Mouse (Mus musculus): ENCODE data around the gene C1qc.

Gene C1qc

DNA sequence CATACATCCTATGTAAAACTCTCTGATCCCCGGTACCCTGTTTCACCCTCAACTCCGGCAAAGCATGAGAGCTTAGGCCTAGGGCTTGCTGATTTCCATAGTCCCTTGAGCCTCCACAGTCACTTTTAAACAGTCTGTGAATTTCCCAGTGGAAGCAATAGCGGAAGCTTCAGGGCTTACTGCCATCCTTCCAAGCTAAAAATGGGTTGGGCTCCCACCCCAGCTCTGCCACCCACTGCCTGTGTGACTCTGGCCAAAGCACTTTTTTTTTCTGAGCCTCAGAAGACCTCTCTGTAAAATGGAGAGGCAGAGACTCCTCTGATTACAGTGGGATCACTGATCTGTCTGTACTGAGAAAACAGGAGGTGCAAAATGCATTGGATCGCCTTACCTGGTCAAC lies 44.3 kb downstream of the C1qc start:
- DNase-seq (ENCODE audit: low spot score), result no peak

DNA sequence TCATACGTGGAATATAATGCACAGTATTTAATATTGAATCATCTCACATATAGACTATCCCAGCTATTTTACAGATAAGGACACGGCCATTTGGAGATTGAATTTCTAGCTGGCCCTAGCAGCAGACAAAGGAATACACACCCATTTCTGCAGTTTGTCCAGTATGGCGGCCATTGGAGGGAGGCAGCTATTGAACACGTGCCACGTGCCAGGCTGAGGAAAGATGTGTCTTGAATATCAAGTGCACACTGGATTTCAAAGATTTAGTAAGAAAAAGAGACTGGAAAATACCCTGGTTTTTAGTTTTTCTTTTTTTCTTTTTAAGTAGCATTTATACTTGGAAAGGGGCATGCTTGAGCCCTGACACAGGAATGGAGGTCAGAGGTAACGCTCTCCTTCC lies 45.7 kb downstream of the C1qc start:
- DNase-seq (ENCODE audit: low spot score), result no peak

DNA sequence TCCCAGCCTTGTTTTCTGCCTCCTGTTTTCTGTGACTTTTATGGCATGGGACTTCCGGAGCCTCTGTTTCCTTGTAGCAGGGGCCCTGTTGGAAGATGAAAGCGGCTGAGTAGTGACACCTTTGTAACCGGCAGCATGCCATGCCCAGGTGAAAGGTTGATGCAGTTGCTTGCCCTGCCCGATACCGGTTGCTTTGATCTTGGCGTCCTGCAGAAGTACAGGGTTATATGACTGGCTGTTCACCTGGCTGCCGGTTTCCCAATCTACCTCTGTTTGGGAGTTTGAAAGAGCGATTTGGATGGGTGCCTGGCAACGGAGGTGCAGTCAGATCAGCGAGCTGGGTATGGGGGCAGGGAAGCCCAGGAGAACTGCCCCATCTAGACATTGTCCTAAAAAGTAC lies 50.1 kb downstream of the C1qc start:
- DNase-seq (ENCODE audit: low spot score), result no peak

DNA sequence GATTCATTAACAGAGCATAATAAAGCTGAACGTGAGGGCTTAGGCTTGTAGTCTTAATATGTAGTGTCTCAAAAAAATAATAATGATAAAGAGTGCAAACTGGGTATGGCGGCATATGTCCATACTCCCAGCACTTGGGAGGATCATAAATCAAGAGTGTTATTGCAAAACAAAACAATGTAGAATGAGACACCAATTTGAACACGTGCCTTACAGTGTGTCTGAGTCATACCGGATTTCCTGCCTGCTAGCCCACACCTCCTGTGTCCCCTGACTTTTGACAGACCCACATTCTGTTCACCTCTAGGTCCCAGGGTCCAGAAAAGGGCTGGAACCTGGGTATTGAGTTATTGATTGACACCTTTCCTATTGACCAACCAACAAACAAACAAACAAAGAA lies 50.8 kb downstream of the C1qc start:
- DNase-seq (ENCODE audit: low spot score), result no peak

DNA sequence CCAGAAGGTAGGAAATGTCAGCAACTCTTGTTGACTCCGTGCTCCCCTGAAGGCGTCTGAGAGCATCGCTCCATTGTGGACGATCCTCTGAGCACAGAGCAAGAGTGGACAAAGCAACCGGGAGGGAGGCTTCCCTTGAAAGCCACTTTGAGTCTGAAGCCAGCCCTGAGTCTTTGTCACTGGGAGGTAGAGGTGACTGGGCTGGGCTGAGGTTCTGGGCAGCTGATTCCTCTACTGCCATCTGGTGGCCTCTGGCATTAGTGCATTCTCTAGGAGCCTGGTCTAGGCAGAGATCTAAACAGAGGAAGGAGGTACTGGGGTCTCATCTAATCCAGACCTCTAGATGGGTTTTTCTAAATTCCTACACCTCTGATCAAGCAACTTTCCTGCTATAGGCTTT lies 51.8 kb downstream of the C1qc start:
- peak; percentile 86 for DNase-seq (ENCODE audit: low spot score)
